Mouse (Mus musculus): Measurements from ENCODE around the gene Tmbim1.

DNA sequence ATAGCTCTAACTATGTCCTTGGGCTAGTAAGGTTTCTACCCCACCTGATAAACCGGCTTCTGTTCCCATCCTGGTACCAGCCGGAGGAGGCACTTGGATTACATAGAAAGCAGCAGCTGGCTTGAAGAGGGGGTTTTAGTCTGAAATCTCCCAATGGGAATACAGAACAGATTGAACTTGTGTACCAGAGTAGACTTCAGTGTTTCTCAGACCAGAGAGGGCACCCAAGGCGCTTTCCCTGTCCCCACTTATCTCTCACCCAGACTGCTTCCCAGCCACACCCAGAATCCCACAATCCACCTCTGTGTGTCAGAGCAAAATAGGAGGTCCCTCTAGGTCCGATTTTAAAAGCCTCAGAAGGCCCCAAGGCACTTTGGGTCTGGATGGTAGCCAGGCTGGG is 17.1 kb downstream of the Tmbim1 start:
- TF ChIP-seq CTCF (IDR thresholded peaks at IDR 0.05; ENCODE audit: borderline replicate concordance, control insufficient read depth, extremely low read depth, insufficient read depth, low read length, poor library complexity): no peak
- no peak for TF ChIP-seq POLR2A (IDR thresholded peaks at IDR 0.05; ENCODE audit: control insufficient read depth, extremely low read depth, insufficient read depth, low read length, poor library complexity)

Data from thymus, adult 2 months (tissue).